Mouse (Mus musculus) forebrain, embryonic 14.5 days (tissue): ENCODE measurements around the gene Usp17le. TPM values are rescaled to one million over a fixed set of nuclear protein-coding genes. Genes with fewer than 3 reads are reported as not detected.
"Not testable (repeated sequence)": the region's sequence is repeated elsewhere in the genome, so short reads cannot be mapped to it uniquely, and the experiment has no call there.

Source experiments
- ATAC-seq: fragments of 200-750 bp; cut with Nextera tagmentation; 2 replicates; pipeline ENCODE4 v1.8.0; 2017; ENCODE audit warnings: mild to moderate bottlenecking, moderate library complexity
- DNase-seq: peaks from one replicate; pipeline ENCODE4 v3.0.0-alpha.2; 2015; ENCODE audit warnings: low spot score
- H3K27ac ChIP-seq: fragments of 300-500 bp; sonication (generic); 2 replicates; pipeline ENCODE4 v1.5.1; 2014; ENCODE audit warnings: low read depth, mild to moderate bottlenecking, control low read depth, low read length, moderate library complexity
- H3K27me3 ChIP-seq: fragments of 300-500 bp; sonication (generic); replicated peaks from 2 replicates; pipeline ENCODE4 v1.6.1; 2014; ENCODE audit warnings: low read length, control low read depth, mixed read lengths; ENCODE audit not compliant: control insufficient read depth, insufficient read depth
- H3K36me3 ChIP-seq: fragments of 300-500 bp; sonication (generic); 2 replicates; pipeline ENCODE4 v1.6.1; 2014; ENCODE audit warnings: low read length, control low read depth; ENCODE audit not compliant: control insufficient read depth, insufficient read depth
- H3K4me1 ChIP-seq: fragments of 300-500 bp; sonication (generic); 2 replicates; pipeline ENCODE4 v1.6.1; 2014; ENCODE audit warnings: antibody characterized with exemption, low read length, control low read depth; ENCODE audit not compliant: control insufficient read depth, insufficient read depth
- H3K4me2 ChIP-seq: fragments of 300-500 bp; sonication (generic); 2 replicates; pipeline ENCODE4 v1.6.1; 2014; ENCODE audit warnings: mild to moderate bottlenecking, control low read depth, low read length
- H3K4me3 ChIP-seq: fragments of 300-500 bp; sonication (generic); 2 replicates; pipeline ENCODE4 v1.5.1; 2014; ENCODE audit warnings: low read depth, low read length, control low read depth
- H3K9ac ChIP-seq: fragments of 300-500 bp; sonication (generic); 2 replicates; pipeline ENCODE4 v1.6.1; 2014; ENCODE audit warnings: mild to moderate bottlenecking, low read length, control low read depth, moderate library complexity
- H3K9me3 ChIP-seq: fragments of 300-500 bp; sonication (generic); replicated peaks from 2 replicates; pipeline ENCODE4 v1.6.1; 2016; ENCODE audit warnings: low read length, control low read depth, mixed read lengths; ENCODE audit not compliant: control insufficient read depth
- WGBS: fragments of 180-500 bp; shearing (Covaris S2); extraction: QIAGEN DNeasy Blood & Tissue Kit; methylation state at CpG from one replicate; pipeline ENCODE4 v1.1.7; 2014; 5-methylcytosine and 5-hydroxymethylcytosine counted together
- polyA plus RNA-seq: library from polyadenylated mRNA; unstranded; fragments of >200 nt; fragmentation: Nextera tagmentation; extraction: Ambion mirVana; gene quantifications from 2 replicates; pipeline ENCODE4 v1.2.1, GENCODE M21; 2014

Gene Usp17le
- not detected in 2 replicates for polyA plus RNA-seq

- 58% methylated on average over 2 of the region's 2 CpGs for WGBS
- not testable (repeated sequence) for H3K36me3 ChIP-seq, H3K4me2 ChIP-seq, H3K27me3 ChIP-seq, DNase-seq, ATAC-seq, H3K9me3 ChIP-seq, H3K9ac ChIP-seq, H3K27ac ChIP-seq, H3K4me3 ChIP-seq, H3K4me1 ChIP-seq
Observed at GRCm38 (mm10) chr7:104777370-104777769, at the start of gene Usp17le. Gene Usp17le (minus strand): TSS chr7:104777470.

- not testable (repeated sequence) for H3K9ac ChIP-seq, H3K36me3 ChIP-seq, H3K4me2 ChIP-seq, H3K27ac ChIP-seq, H3K4me1 ChIP-seq, DNase-seq, H3K9me3 ChIP-seq, H3K4me3 ChIP-seq, ATAC-seq, H3K27me3 ChIP-seq
- WGBS = 84% methylated on average over 8 of the region's 8 CpGs
Observed at GRCm38 (mm10) chr7:104810335-104810734, 33.1 kb upstream of the Usp17le start.

GRCm38 (mm10) chr7:104790796-104791195 lies 13.5 kb upstream of the Usp17le start:
- Histone ChIP-seq H3K9ac (no peak overlapping the region), H3K4me1 (no peaks in the 10 kb centered on the region), H3K27ac (no peak overlapping the region), H3K36me3 (no peaks in the 10 kb centered on the region), H3K9me3 (no peaks in the 10 kb centered on the region), H3K4me2 (no peak overlapping the region), H3K4me3 (no peak overlapping the region), H3K27me3 (no peaks in the 10 kb centered on the region)
- no peak for ATAC-seq
- DNase-seq = no peak
- WGBS = 33% methylated on average over 1 of the region's 1 CpGs

Other genes with a start within 250 kb of the Usp17le start
- not detected in 2 replicates for gene Olfr651, start 227.3 kb downstream of the Usp17le start, polyA plus RNA-seq
- gene Olfr652, start 216.6 kb downstream of the Usp17le start, polyA plus RNA-seq = not detected in 2 replicates
- gene Olfr653, start 200.2 kb downstream of the Usp17le start, polyA plus RNA-seq = not detected in 2 replicates
- gene Olfr654, start 190.4 kb downstream of the Usp17le start, polyA plus RNA-seq = not detected in 2 replicates
- not detected in 2 replicates for gene Olfr655, start 175.7 kb downstream of the Usp17le start, polyA plus RNA-seq
- not detected in 2 replicates for gene Olfr656, start 163.5 kb downstream of the Usp17le start, polyA plus RNA-seq
- gene Olfr657, start 152.7 kb downstream of the Usp17le start, polyA plus RNA-seq = not detected in 2 replicates
- 0.08 and 0.21 TPM in 2 replicates for gene Olfr658, start 130.2 kb downstream of the Usp17le start, polyA plus RNA-seq
- gene Olfr659, start 110.7 kb downstream of the Usp17le start, polyA plus RNA-seq = not detected in 2 replicates
- not detected in 2 replicates for gene Olfr661, start 91.0 kb downstream of the Usp17le start, polyA plus RNA-seq
- gene Usp17lb, start 65.1 kb upstream of the Usp17le start, polyA plus RNA-seq = not detected in 2 replicates
- not detected in 2 replicates for gene Usp17la, start 79.5 kb upstream of the Usp17le start, polyA plus RNA-seq
- not detected in 2 replicates for gene Olfr665, start 100.6 kb upstream of the Usp17le start, polyA plus RNA-seq
- not detected in 2 replicates for gene Olfr666, start 118.5 kb upstream of the Usp17le start, polyA plus RNA-seq
- not detected in 2 replicates for gene Olfr667, start 144.0 kb upstream of the Usp17le start, polyA plus RNA-seq
- gene Olfr668, start 150.6 kb upstream of the Usp17le start, polyA plus RNA-seq = not detected in 2 replicates
- gene Olfr669, start 156.8 kb upstream of the Usp17le start, polyA plus RNA-seq = not detected in 2 replicates
- not detected in 2 replicates for gene Olfr670, start 185.2 kb upstream of the Usp17le start, polyA plus RNA-seq
- gene Olfr671, start 201.7 kb upstream of the Usp17le start, polyA plus RNA-seq = not detected in 2 replicates
- gene Olfr672, start 224.6 kb upstream of the Usp17le start, polyA plus RNA-seq = not detected in 2 replicates